Mouse (Mus musculus) cortical plate, adult 2 months (tissue): Measurements from ENCODE around the gene 1700080O16Rik. TPM values are rescaled to one million over a fixed set of nuclear protein-coding genes. Genes with fewer than 3 reads are reported as not detected.

Source experiments
- H3K27ac ChIP-seq: fragments of 200-500 bp; 2 replicates; pipeline ENCODE4 v1.5.1; 2012; ENCODE audit warnings: low read length, control low read depth, inconsistent platforms; ENCODE audit not compliant: insufficient read depth
- H3K4me1 ChIP-seq: fragments of 200-500 bp; 2 replicates; pipeline ENCODE4 v1.6.1; 2011; ENCODE audit warnings: low read length; ENCODE audit not compliant: control insufficient read depth, insufficient read depth
- H3K4me3 ChIP-seq: fragments of 200-500 bp; 2 replicates; pipeline ENCODE4 v1.5.1; 2011; ENCODE audit warnings: mild to moderate bottlenecking, low read length, control low read depth; ENCODE audit not compliant: insufficient read depth
- CTCF ChIP-seq: fragments of 200-500 bp; IDR thresholded peaks from 2 replicates; pipeline ENCODE4 v1.5.1; 2011; ENCODE audit warnings: mild to moderate bottlenecking, control low read depth, low read length; ENCODE audit not compliant: insufficient read depth; ENCODE audit errors: extremely low read depth
- POLR2A ChIP-seq: fragments of 200-500 bp; IDR thresholded peaks from 2 replicates; pipeline ENCODE4 v1.6.1; 2011; ENCODE audit warnings: mild to moderate bottlenecking, low read length, control low read depth; ENCODE audit not compliant: insufficient read depth; ENCODE audit errors: extremely low read depth
- polyA plus RNA-seq: library from polyadenylated mRNA; depleted of rRNA; stranded (reverse); fragments of >200 nt; gene quantifications from 2 replicates; pipeline ENCODE4 v1.2.3, GENCODE M21; 2012; rRNA removed

The 1700080O16Rik gene
- polyA plus RNA-seq = not detected in 2 replicates

- no peak within 1 kb of the TSS for H3K27ac ChIP-seq
- H3K4me3 ChIP-seq = no peak within 1 kb of the TSS
- no peak for TF ChIP-seq CTCF
- TF ChIP-seq POLR2A = no peak
- no peaks in the 10 kb centered on the region for H3K4me1 ChIP-seq
Observed at GRCm38 (mm10) chrX:51972672-51973071, at the start of gene 1700080O16Rik. 1700080O16Rik (minus strand) TSS chrX:51972772.

GRCm38 (mm10) chrX:52017660-52018059 lies 45.1 kb upstream of the 1700080O16Rik start:
- TF ChIP-seq CTCF = no peak
- TF ChIP-seq POLR2A = no peak
- H3K4me3 ChIP-seq = no peak overlapping the region
- no peak overlapping the region for H3K27ac ChIP-seq
- H3K4me1 ChIP-seq = no peaks in the 10 kb centered on the region

- Histone ChIP-seq H3K4me1 (no peaks in the 10 kb centered on the region), H3K4me3 (no peak overlapping the region), H3K27ac (no peak overlapping the region)
- TF ChIP-seq POLR2A (no peak), CTCF (no peak)
Observed at GRCm38 (mm10) chrX:52000072-52000471, 27.5 kb upstream of the 1700080O16Rik start.

- Histone ChIP-seq H3K4me3 (no peak overlapping the region), H3K27ac (no peak overlapping the region), H3K4me1 (no peaks in the 10 kb centered on the region)
- TF ChIP-seq CTCF (no peak), POLR2A (no peak)
Observed at GRCm38 (mm10) chrX:51999426-51999825, 26.9 kb upstream of the 1700080O16Rik start.

- Histone ChIP-seq H3K4me3 (no peak overlapping the region), H3K27ac (no peak overlapping the region), H3K4me1 (no peaks in the 10 kb centered on the region)
- TF ChIP-seq POLR2A (no peak), CTCF (no peak)
Observed at GRCm38 (mm10) chrX:51976361-51976760, 3.8 kb upstream of the 1700080O16Rik start.

- Histone ChIP-seq H3K27ac (no peak overlapping the region), H3K4me1 (no peaks in the 10 kb centered on the region), H3K4me3 (no peak overlapping the region)
- TF ChIP-seq POLR2A = no peak
- no peak for TF ChIP-seq CTCF
Observed at GRCm38 (mm10) chrX:51974618-51975017, 2.0 kb upstream of the 1700080O16Rik start.

GRCm38 (mm10) chrX:51948071-51948470 lies 24.5 kb downstream of the 1700080O16Rik start:
- Histone ChIP-seq H3K4me3 (no peak overlapping the region), H3K4me1 (no peaks in the 10 kb centered on the region), H3K27ac (no peak overlapping the region)
- no peak for TF ChIP-seq CTCF
- TF ChIP-seq POLR2A = no peak

- Histone ChIP-seq H3K4me1 (no peaks in the 10 kb centered on the region), H3K4me3 (no peak overlapping the region), H3K27ac (no peak overlapping the region)
- no peak for TF ChIP-seq CTCF
- no peak for TF ChIP-seq POLR2A
Observed at GRCm38 (mm10) chrX:51938076-51938475, 34.5 kb downstream of the 1700080O16Rik start.

GRCm38 (mm10) chrX:51919091-51919490 lies 53.5 kb downstream of the 1700080O16Rik start:
- no peaks in the 10 kb centered on the region for H3K4me1 ChIP-seq
- no peak for TF ChIP-seq POLR2A
- no peak for TF ChIP-seq CTCF
- H3K27ac ChIP-seq = no peak overlapping the region
- H3K4me3 ChIP-seq = no peak overlapping the region

Other genes with a start within 250 kb of the 1700080O16Rik start
- not detected in 2 replicates for gene Usp26, start 171.5 kb downstream of the 1700080O16Rik start, polyA plus RNA-seq
- 7.4 and 9.6 TPM in 2 replicates for gene Gpc4, start 192.5 kb upstream of the 1700080O16Rik start, polyA plus RNA-seq